Mouse (Mus musculus): ENCODE results near the gene Mea1.

Gene Mea1

DNA sequence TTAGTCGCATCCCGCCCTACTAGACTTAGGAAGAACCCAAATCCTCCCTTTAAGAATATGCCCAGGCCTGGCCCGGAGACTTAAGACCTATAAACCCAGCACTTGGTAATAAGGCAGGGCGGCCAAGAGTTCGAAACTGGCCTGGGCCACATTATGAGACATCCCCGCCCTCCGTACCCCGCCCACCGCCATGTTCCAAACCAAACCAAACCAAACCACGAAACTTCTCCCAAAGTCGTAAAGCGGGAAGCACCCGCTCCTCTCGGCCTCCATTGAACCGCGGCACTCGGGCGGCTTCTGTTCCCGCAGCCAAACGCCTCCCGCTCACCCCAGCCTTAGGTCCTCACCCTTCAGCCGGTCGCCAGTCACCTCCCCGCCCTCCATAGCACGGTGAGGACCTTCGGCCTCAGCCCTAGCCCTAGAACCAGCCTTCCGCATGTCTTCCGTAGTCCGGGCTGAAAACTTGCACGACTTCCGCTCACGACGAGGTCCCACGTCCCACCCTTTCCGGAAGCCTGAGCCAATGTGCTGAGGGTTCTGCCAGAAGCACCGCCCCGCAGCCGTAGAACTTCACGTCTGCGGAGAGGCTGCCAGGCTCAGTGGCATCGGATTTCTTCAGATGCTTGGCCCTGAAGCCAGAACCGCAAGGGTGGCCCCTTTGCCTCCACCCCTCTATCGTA lies 4.6 kb upstream of the Mea1 start, which contains the start of gene Rrp36:
TSS of gene Rrp36 (minus strand) at position 503 of the 680 bp plus-strand sequence.
- peak; percentile 79 for DNase-seq

DNA sequence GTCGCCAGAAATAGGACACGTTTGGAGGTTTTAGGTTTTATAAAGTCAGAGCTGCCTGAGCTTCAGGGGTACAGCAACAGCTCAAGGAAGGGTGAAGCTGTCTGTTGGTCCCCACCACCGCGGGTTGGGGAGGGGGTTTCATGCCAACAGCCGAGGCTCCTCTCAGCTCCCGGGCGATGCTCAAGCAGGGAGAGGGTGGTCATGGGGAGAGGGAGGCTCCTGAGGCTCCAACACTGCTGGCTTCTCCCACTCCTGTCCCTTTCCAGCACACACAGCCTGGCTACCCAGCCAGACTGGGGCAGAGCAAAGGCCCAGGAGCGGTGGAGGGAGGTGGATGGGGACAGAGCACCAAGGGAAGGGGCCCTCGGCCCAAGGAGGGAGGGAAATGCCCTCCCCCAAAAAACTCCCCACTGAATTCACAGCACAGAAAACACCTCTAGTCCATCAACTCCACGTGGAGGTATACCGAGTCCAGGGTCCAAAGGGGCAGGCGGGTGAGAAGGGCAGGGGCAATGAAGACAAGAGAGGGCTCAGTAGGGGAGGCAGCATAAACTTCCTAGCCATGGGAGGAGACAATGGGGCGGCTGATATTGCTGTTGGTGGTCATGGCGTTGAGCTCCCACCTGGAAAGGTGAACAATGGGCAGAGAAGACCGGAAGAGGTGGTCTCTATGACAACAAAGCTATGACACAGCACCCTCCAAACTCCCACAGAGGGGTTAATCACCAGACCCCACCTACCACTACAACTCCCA lies 3.9 kb upstream of the Mea1 start:
- no peak for DNase-seq

DNA sequence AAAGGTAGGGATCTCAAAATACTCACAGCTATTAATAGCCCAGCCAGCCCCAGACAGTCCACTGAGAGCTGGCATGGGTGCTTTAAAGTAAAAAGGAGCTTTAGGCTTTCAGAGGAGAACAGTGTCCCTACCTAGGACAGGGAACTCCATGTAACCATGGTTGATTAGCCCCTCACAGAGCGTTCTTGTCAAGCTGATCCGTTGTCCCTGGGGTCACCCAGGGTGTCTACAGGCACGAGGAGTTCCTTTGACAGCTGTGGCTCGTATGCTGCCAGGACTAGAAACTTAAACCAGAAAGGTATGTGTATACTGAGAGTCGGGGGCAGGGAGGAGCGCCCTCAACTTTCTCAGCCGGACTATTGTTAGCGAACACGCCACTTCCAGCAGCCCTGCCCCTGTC lies 318 bp downstream of the Mea1 start:
- no peak for DNase-seq

DNA sequence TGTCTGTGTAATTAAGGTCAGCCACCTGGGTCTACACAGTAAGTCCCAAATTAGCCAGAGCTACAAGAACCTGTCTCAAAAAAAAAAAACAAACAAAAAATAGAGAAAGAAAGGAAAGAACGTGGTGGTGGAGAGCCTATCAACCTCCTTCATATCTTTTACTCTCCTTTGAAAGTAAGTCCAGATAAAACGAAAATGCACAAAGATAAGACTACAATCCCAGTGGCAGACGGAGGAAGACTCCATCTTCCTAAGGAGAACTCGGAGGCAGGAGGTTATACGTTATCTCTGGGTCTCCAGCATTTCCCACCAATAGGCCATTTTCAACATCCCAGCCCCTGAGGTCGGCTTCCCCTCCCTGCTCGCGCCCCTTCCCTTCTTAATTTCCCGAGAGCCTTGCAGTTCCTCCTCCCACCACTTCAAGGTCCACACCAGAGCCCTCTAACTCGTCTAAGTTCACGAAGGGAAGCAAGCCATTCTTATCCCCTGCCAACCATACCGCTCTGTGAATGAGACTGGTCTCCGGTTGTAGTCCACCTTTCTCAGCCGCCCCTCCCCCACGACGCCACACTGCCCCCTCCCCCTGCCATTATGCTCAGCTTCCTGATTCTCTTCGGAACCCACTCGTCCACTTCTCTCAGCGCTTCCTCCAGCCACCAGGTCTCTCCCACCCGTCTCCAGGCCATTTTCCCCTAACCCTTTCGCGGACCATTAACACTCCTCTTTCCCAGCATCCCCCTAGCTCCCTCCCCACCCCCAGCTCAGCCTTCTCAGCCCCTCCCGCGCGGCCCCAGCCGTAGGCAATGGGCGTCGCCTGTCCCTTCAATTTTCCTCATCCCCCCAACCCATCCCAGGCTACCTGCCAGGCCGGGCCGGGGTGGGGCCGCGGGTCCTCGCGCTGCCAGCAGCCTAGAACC lies 1.5 kb downstream of the Mea1 start:
- no peak for DNase-seq

DNA sequence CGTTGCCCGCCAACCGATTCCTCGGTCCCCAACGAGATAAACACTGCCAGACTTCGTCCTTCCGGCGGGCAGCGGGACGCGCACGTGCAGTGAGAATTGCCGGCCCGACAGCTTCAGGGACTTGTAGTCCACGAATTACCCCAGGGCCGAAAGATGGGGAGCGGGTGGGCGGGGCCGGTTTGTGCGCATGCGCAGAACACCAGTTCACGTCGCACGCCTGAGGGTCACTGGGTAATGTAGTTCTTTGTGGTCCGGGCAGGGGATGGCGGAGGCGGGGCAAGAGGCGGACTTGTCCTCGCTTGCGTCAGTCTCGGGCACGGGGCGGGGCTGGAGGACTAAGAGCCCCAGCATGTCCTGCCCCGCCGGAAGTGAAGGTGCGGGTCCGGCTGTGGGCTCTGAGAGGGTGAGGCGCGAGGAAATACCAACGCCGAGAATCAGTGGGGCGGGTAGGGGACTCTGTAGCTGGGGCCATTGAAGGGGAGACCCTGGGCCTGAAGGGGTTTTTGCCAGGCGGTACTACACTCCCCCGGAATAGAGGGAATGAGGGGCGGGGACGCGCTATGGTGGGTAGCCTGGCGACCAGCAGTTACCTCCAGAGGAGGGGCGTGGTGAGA lies 2.3 kb downstream of the Mea1 start, which contains the start of gene Klhdc3:
TSS of gene Klhdc3 (minus strand) at position 155 of the 614 bp plus-strand sequence.
- DNase-seq, result peak; percentile 96

DNA sequence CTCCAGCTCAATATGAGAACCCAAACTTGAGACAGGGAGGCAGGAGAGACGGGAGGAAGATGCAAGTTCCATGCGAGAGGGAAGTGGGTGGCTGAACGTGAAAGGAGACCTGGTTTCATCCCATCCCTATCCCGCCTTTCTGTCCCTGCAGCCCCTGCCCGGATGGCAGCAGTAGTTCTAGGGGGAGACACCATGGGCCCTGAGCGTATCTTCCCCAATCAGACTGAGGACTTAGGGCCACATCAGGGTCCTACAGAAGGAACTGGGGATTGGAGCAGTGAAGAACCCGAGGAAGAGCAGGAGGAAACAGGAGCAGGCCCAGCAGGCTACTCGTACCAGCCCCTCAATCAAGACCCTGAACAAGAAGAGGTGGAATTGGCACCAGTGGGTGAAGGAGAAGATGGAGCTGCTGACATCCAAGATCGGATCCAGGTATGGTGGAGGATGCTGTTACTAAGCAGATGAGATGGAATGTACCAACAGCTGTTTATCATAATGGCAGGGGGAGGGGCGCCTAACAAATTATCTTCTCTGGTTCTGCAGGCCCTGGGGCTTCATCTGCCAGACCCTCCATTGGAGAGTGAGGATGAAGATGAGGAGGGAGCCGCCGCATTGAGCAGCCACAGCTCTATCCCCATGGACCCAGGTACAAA lies 3.0 kb downstream of the Mea1 start:
- DNase-seq, result no peak

DNA sequence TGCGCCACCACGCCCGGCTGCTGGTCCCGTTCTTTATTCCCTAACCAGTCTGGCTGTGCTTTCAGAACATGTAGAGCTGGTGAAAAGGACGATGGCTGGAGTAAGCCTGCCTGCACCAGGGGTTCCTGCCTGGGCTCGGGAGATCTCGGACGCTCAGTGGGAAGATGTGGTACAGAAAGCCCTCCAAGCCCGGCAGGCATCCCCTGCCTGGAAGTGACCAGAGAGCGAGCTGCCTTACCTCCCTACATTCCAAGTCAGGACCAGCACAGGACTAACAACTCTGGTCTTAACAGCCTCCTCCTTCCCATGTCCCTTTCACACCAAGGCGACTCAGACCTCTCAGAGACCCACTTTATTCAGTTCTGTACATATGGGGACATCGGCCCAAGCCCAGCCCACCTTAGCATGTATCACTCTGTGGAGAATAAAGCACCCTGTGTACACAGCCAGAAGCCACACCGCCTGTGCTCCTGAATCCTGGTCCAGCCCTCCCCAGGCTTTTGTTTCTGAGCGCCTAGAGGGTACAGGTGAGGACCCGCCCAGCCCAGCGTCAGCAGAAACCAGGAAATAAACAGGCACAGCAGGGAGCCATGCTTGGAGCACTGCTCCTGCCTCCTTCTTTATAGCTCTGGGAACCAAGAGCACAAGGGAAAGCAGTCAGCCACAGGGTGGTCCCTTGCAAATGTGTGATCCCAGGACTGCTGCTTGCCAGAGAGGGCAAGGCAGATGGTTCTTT lies 4.2 kb downstream of the Mea1 start:
- no peak for DNase-seq

DNA sequence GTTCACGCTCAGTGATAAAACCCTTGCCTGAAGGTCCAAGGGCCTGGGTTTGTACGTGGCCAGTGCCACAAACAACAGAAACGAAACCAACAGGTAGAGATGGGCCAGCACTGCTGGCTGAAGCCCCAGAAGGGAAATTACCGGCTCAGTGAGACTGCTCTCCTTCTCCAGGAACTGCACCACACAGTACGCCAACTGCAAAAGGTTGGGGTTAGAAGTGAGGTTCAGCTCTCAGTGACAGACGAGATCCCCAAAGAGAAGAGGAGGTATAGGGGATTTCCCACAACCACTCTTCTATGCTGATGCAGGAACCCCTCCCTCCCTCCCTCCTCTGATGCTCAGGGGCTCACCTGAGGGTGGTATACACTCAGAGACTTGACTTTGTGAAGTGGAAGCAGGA lies 7.3 kb downstream of the Mea1 start:
- no peak for DNase-seq

DNA sequence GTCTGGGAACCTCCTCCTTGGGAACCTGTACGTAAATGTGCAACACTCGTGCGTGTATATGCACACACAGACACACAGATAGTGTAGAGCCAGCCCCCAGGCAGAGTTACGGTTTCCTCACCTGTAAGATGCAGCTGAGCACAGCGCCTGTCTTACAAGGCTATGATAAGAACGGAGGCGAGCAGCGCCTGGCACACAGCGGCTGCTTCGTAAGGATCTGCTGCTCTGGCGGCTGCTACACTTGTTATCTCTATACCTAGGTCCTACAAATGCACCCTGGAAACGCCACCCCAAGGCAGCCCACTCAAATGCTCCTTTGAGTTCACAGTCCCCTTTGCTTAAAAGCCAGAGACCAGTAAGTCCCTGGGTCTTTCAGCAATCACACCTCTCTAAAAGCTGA lies 12.1 kb downstream of the Mea1 start:
- DNase-seq, result no peak

DNA sequence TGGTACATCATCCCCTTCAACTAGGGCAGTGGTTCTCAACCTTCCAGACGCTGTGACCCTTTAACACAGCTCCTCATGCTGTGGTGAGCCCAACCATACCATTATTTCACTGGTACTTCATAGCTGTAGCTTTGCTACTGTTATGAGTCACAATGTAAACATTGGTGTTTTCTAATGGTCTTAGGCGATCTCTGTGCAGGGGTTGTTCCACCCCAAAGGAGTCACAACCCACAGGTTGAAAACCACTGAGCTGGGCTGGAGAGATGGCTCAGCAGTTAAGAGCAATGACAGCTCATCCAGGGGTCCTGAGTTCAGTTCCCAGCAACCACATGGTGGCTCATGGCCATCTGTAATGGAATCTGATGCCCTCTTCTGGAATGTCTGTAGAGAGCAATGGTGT lies 12.8 kb downstream of the Mea1 start:
- no peak for DNase-seq

DNA sequence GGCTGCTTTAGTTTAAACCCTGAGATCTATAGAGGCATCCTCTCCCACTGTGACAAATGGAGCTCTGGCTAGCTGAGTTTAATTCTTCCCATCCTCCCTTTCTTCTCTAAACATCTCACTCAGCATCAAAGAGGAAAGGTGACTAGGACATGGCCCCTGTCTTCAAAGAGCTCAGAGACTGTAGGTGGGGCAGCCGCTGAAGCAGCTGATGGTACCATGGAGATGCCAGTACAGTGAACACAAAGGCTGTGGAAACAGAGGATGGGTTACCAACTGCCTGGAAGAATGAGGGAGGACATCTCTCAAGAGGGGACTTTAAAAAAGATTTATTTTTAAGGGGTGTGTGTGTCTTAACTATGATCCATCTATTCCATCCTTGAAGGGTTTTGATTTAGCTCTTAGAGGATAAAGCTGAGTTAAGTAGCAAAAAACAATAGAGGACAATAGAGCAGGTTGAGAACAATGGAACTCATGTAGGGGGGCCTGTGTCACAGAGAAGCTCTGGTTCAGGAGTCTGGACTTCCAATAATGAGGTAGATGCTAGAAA lies 16.0 kb downstream of the Mea1 start:
- no peak for DNase-seq

DNA sequence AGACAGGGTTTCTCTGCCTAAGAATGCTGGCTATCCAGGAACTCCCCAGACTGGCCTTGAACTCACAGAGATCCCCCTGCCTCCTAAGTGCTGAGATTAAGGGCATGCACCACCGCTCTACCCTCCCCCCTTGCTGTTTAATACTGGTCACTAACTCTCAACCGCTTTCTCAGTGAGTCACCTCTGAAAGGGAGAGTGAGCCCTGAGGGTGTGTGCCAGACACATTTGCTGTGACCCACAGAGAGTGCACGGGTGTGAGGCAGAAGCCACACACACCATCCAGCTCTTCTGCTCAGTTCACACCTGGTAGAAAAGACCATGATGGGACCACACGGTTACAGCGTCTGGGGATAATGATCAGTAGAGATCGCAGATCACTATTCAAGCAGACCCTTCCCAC lies 19.9 kb downstream of the Mea1 start:
- no peak for DNase-seq

DNA sequence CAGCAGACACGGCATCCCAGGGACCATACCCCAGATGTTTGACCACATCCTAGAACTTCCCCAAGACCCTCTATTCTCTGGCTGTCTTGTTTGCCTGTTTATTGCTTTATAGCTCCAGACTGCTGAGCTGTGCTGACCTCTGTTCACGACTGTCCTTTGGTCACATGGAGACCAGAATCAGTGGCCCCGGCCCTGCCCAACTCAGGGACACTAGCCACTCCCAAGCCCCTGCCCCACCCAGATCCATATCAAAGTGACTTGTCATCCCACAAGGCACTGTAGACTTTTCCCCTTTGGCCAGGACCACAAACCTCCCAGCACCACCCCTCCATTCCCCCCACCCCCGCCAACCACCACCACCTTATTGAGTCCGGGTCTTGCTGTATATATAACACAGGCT lies 20.7 kb downstream of the Mea1 start:
- DNase-seq, result no peak

DNA sequence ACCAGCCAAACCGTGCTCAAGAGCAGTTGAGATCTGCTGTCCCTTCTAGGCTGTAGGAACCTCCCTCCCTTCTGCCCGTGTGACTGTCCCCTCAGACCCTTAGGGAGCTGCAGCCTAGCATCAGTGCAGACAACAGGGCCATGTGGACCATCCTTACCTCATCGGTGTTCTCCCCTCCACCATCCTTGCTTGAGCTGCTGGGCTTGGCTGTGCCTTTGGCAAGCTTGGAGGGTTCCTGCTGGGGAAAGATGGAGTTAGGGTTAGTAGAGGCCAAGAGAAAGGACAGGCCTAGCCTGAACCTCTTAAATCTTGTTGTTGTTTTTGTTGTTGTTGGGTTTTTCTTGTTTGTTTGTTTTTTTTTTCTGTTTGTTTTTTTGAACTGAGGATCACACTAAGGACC lies 21.3 kb downstream of the Mea1 start:
- no peak for DNase-seq

DNA sequence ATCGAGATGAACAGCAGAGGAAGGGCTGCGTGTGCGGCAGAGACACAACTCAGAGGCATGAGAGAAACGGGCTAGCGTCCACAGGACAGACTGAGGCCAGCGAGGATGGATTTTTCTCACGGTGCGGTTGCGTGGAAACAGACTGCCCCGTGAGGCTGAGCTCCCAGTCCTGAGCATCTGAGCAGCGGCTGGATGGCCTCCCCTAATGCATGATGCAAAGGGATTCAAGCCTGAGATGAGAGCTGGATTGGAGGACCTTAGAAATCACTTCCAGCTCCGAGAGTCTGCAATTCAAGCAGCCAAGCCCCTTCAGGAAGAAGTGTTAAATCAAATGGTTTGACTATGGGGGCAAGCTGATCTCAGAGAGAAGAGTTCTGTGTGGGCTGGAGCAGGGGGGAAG lies 22.9 kb downstream of the Mea1 start:
- DNase-seq, result no peak

DNA sequence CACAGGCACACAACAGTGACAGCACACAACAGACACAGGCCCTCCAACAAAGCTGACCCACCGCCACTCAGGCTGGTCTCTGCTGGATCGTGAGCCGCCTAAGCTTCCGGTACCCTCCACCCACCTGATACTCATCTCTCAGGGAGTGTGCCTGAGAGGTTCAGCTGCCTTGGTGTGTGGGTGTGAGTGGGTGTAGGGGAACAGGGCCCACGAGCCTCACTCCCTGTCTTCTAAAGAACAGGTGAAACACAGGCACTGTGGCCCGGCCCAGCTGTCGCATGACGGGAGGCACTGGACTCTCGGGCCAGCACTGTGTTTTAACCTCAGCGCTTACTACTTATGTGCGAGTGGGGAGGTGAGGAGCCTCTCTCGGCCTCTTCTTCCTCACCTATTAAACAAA lies 23.5 kb downstream of the Mea1 start:
- DNase-seq, result no peak

DNA sequence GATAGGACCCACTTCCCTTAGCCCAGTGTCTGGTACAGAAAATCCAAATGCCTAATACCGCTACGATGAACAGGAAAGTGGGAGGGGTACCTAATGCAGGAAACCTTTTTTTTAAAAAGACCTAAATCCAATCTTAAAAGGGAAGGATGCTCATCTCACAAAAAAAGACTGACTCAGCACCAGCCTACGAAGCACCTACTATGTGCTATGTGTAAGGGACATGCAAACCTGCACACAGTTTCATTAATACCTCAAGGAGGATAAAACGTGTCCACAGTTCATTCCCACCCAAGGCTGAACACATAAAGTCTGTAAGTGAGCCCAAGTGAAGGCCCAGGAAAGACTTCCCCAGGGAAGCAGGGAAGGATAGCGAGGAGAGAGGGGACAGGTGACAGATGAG lies 23.9 kb downstream of the Mea1 start:
- no peak for DNase-seq

DNA sequence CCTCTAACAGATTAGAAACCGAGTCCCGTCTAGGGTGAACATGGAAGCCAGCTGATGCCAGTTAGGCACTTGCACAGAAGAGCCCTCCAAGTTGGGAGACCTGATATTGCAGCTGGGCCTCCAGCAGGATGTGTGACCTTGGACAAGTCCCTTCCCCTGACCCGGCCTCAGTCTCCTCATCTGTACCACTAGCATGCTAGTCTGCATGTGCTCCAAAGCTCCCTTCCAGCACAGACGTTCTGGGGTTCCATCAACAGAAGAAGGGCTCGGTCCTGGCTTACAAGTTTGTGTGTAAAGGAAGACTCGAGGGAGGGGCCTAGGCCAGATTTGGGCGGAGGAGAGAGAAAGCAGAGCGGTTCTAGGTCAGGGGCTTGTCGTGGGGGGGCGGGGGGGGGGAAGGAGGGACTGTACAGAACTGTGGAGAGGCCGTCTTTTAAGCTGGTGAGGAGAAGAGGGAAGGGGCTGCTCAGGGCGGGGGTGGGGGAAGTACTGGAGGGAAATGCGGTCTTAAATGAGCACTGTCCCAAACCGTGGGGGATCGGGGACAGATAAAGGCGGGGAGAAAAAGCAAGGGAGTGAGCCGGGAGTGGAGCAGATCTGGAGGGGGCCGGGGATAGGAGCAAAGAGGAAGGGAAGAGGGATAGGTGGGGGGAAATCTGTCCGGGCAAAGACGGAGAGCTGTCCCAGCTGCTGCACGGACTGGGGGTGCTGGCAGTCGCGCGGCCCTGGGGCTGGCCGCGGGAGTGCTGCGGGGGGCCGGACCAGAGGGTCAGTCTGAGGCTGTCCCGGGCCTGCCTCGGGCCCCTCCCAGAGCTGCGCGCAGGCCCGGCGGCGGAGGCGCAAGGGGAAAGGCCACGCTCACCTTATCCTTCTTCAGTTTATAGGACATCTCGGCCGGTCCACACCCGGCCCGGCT lies 25.6 kb downstream of the Mea1 start:
- no peak for DNase-seq

DNA sequence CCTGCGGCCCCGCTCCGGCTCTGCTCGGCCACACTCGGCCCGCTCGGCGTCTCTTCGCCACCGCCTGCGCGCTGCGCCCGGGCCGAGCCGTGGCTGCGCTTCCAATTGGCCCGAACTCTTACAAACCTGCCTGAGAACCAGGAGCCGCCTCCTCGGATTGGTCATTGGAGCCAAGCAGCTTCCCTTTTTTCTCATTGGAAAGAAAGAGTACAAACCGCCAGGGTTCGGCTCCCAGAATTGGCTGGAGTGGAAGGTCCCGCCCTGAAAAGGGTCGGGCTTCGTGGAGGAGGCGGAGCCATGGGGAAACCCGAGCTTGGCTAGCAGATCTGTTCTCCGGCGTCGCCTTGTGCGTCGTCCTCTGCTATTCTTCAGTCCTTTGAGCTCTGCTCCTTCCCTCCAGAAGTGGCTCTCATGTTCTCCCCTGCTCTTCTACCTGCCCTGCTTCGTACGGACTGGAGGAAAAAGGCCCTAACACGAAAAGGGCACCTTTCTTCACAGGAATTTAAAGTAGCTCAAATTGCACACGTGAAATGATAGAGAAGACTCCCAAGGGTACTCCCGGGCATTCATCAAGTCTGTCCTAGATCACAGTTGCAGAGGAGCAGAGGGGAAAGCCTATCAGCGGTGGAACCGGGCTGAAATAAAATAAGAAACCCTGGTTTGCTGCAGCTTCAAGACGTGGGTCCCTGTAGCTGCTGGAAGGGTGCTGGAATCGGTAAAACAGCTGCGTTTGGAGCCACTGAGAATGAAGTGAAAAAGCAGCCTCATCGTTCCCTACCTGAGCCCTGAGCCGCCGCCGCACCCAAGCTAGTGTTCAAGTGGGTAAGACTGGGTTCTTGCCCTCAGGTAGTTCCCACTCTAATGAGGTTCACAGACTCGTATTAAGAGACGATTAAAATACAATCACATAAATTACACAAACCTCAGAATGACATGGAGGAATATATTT lies 26.6 kb downstream of the Mea1 start, which contains the start of gene Ppp2r5d:
TSS of gene Ppp2r5d (minus strand) at position 225 of the 949 bp plus-strand sequence.
- DNase-seq, result peak; percentile 96

Data from cerebellum, adult 8-10 months (tissue).